Mouse (Mus musculus) lung, embryonic 16.5 days (tissue): Measurements from ENCODE around the gene Mgarp. TPM values are rescaled to one million over a fixed set of nuclear protein-coding genes. Genes with fewer than 3 reads are reported as not detected.

Experiments used
- ATAC-seq: fragments of 200-750 bp; cut with Nextera tagmentation; 2 replicates; pipeline ENCODE4 v1.8.0; 2017; ENCODE audit warnings: low read depth, mild to moderate bottlenecking, moderate library complexity
- H3K27ac ChIP-seq: fragments of 300-500 bp; sonication (generic); 2 replicates; pipeline ENCODE4 v1.5.1; 2014; ENCODE audit warnings: mild to moderate bottlenecking, control low read depth, low read length
- H3K27me3 ChIP-seq: fragments of 300-500 bp; sonication (generic); 2 replicates; pipeline ENCODE4 v1.6.1; 2014; ENCODE audit warnings: low read depth, low read length, mixed read lengths; ENCODE audit not compliant: control insufficient read depth, insufficient read depth
- H3K36me3 ChIP-seq: fragments of 300-500 bp; sonication (generic); 2 replicates; pipeline ENCODE4 v1.6.1; 2014; ENCODE audit warnings: low read length; ENCODE audit not compliant: control insufficient read depth, insufficient read depth
- H3K4me1 ChIP-seq: fragments of 300-500 bp; sonication (generic); replicated peaks from 2 replicates; pipeline ENCODE4 v1.6.1; 2014; ENCODE audit warnings: low read length, mixed read lengths; ENCODE audit not compliant: control insufficient read depth, insufficient read depth
- H3K4me2 ChIP-seq: fragments of 300-500 bp; sonication (generic); 2 replicates; pipeline ENCODE4 v1.6.1; 2014; ENCODE audit warnings: low read depth, low read length, control low read depth
- H3K4me3 ChIP-seq: fragments of 300-500 bp; sonication (generic); 2 replicates; pipeline ENCODE4 v1.5.1; 2014; ENCODE audit warnings: mild to moderate bottlenecking, low read length, control low read depth
- H3K9ac ChIP-seq: fragments of 300-500 bp; sonication (generic); 2 replicates; pipeline ENCODE4 v1.6.1; 2014; ENCODE audit warnings: low read length, control low read depth
- H3K9me3 ChIP-seq: fragments of 300-500 bp; sonication (generic); 2 replicates; pipeline ENCODE4 v1.6.1; 2016; ENCODE audit warnings: low read length; ENCODE audit not compliant: control insufficient read depth
- WGBS: fragments of 180-500 bp; shearing (Covaris S2); extraction: QIAGEN DNeasy Blood & Tissue Kit; methylation state at CpG from one replicate; pipeline ENCODE4 v1.1.7; 2014; 5-methylcytosine and 5-hydroxymethylcytosine counted together
- polyA plus RNA-seq: library from polyadenylated mRNA; unstranded; fragments of >200 nt; fragmentation: Nextera tagmentation; extraction: Ambion mirVana; gene quantifications from 2 replicates; pipeline ENCODE4 v1.2.1, GENCODE M21; 2015

Mgarp gene
- polyA plus RNA-seq, 1 experiment from 2014 or later: 1.9 TPM

DNA sequence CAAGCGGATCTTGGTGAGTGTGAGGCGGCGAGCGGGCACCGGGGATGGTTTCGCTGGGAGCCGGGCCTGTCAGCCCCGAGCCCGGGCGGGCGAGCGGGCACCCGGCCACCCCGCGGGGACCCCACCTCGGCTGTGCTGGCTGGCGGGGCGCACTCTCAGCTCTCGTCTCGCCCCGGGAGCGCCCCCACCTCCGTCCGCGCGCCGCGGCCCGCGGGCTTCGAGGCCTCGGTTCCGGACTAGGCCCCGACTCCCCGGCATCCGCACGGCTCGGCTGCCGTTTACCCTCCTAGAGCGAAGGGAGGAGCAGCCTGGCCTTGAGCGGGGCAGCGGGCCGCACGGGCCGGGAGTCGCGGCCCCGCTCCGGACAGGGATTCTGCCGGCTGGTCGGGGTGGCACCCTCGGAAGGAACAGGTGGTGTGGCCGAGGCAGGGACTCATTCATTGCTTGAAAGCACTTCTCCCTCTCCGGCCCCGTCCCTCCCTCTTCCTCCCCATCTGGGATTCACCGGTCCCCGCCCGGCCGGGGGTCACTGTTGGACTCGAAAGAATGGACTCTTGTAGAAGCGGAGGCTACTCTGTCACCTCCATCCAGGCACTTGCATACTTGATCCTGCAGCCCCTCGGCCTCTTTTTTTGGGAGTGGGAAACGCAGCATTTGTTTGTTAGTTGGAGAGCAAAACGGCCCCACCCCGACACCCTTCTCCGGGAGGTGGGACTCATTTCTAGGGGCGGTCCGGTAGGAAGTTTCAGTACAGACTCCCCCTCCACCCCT, 20.0 kb upstream of the Mgarp start:
- Histone ChIP-seq H3K27me3 (no peaks in the 10 kb centered on the region), H3K27ac (peak overlapping the region; percentile 91), H3K4me3 (peak overlapping the region; percentile 99), H3K36me3 (0 out of 2 replicates have a peak, but pooled peaks cover 2% of the 10 kb centered on the region), H3K4me2 (peak overlapping the region; percentile 85), H3K9me3 (no peaks in the 10 kb centered on the region), H3K9ac (peak overlapping the region; percentile 98), H3K4me1 (peaks cover 19% of the 10 kb centered on the region)
- under 1% methylated on average over 68 of the region's 68 CpGs for WGBS
- ATAC-seq: peak; percentile 53

- peak overlapping the region; percentile 98 for H3K9ac ChIP-seq
- 0 out of 2 replicates have a peak, but pooled peaks cover 2% of the 10 kb centered on the region for H3K36me3 ChIP-seq
- peak overlapping the region; percentile 99 for H3K4me3 ChIP-seq
- H3K4me2 ChIP-seq: peak overlapping the region; percentile 85; the same call in 1 of the 2 replicates
- H3K9me3 ChIP-seq: no peaks in the 10 kb centered on the region
- no peaks in the 10 kb centered on the region for H3K27me3 ChIP-seq
- peaks cover 19% of the 10 kb centered on the region for H3K4me1 ChIP-seq
- H3K27ac ChIP-seq: peak overlapping the region; percentile 91
- WGBS: under 1% methylated on average over 29 of the region's 30 CpGs
- ATAC-seq: peak; percentile 70
Measured at GRCm38 (mm10) chr3:51416073-51416363, 19.5 kb upstream of the Mgarp start.

- Histone ChIP-seq H3K4me2 (peak within 1 kb of the TSS; percentile 92), H3K4me3 (peak within 1 kb of the TSS; percentile 99), H3K9ac (peak within 1 kb of the TSS; percentile 98), H3K27ac (peak within 1 kb of the TSS; percentile 91), H3K36me3 (0 out of 2 replicates have a peak, but pooled peaks cover 2% of the 10 kb centered on the region), H3K27me3 (no peaks in the 10 kb centered on the region), H3K4me1 (peaks cover 19% of the 10 kb centered on the region), H3K9me3 (no peaks in the 10 kb centered on the region)
- ATAC-seq: peak; percentile 94
- WGBS: 3% methylated on average over 43 of the region's 43 CpGs
Measured at GRCm38 (mm10) chr3:51415098-51416072, 18.8 kb upstream of the Mgarp start, which contains the start of gene Naa15. TSS of gene Naa15 (plus strand) at chr3:51415148.

DNA sequence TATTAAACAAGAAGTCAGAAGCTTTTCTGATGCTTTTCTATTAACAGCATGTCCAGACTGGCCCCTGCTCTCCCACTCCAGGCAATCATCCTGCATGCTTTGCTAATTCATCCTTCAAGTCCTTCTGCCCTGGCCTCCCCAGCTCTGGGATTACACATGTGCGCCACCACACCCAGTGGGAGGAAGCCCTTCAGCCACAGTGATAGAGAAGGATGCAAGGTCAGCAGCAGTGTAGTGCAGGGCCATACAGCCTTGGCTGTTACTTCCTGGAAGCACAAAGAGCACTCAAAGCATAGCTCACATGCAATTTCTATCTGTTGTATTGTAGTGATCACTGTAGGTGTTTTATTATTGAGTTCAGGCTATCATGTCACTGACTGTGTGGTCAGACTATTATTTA, 16.7 kb upstream of the Mgarp start:
- no peaks in the 10 kb centered on the region for H3K27me3 ChIP-seq
- H3K4me2 ChIP-seq: no peak overlapping the region
- ATAC-seq: no peak
- no peaks in the 10 kb centered on the region for H3K9me3 ChIP-seq
- H3K4me1 ChIP-seq: peaks cover 16% of the 10 kb centered on the region
- 86% methylated on average over 1 of the region's 1 CpGs for WGBS
- H3K36me3 ChIP-seq: no peaks in the 10 kb centered on the region
- no peak overlapping the region for H3K9ac ChIP-seq
- H3K27ac ChIP-seq: no peak overlapping the region
- H3K4me3 ChIP-seq: no peak overlapping the region

- peaks cover 15% of the 10 kb centered on the region for H3K4me1 ChIP-seq
- ATAC-seq: no peak
- H3K4me2 ChIP-seq: no peak overlapping the region
- no peak overlapping the region for H3K4me3 ChIP-seq
- H3K27ac ChIP-seq: no peak overlapping the region
- 85% methylated on average over 7 of the region's 7 CpGs for WGBS
- H3K9me3 ChIP-seq: no peaks in the 10 kb centered on the region
- H3K36me3 ChIP-seq: no peaks in the 10 kb centered on the region
- no peak overlapping the region for H3K9ac ChIP-seq
- no peaks in the 10 kb centered on the region for H3K27me3 ChIP-seq
Measured at GRCm38 (mm10) chr3:51412457-51412856, 15.9 kb upstream of the Mgarp start.

GRCm38 (mm10) chr3:51408561-51409183, 12.1 kb upstream of the Mgarp start, which contains the start of gene Ndufc1:
TSS of gene Ndufc1 (minus strand) at chr3:51408988.
- WGBS: under 1% methylated on average over 38 of the region's 40 CpGs
- peak; percentile 96 for ATAC-seq
- no peaks in the 10 kb centered on the region for H3K9me3 ChIP-seq
- no peaks in the 10 kb centered on the region for H3K27me3 ChIP-seq
- peaks cover 10% of the 10 kb centered on the region for H3K4me1 ChIP-seq
- H3K36me3 ChIP-seq: peaks cover 13% of the 10 kb centered on the region
- peak within 1 kb of the TSS; percentile 79 for H3K4me2 ChIP-seq
- H3K27ac ChIP-seq: peak within 1 kb of the TSS; percentile 93
- H3K9ac ChIP-seq: peak within 1 kb of the TSS; percentile 97
- H3K4me3 ChIP-seq: peak within 1 kb of the TSS; percentile 98

DNA sequence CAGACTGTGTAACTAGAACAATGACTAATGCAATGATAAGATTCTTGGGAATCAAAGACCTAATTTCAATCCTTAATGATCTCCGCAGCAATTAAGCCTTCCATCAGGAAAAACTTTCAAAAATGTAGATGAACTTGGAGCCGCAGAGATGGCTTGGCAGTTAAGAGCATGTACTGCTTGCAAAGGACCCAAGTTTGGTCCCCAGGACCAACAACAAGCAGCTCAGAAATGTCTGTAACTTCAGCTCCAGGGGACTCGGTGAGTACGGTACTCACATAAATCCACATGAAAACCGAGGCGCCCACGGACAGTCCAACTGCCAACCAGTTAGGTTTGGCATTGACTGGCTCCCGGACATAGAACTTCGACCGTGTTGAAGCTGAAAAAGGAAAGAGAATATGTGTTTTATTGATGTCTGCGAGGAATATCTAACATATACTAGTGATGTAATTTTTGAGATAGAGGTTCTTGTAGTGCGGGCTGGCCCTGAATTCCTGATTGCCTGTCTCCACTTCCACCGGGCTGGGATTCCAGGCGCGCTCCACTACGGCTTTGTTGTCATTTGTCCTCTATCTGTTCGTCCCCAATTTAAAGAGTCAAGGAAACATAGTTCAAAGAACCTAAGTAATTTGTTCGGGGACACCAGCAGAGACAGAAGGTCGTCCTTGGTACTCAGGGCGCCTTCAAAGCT, 11.5 kb upstream of the Mgarp start:
- Histone ChIP-seq H3K36me3 (peaks cover 13% of the 10 kb centered on the region), H3K9ac (peak overlapping the region; percentile 97), H3K4me2 (peak overlapping the region; percentile 79), H3K9me3 (no peaks in the 10 kb centered on the region), H3K27ac (peak overlapping the region; percentile 93), H3K4me3 (peak overlapping the region; percentile 98), H3K27me3 (no peaks in the 10 kb centered on the region), H3K4me1 (peaks cover 10% of the 10 kb centered on the region)
- 17% methylated on average over 20 of the region's 20 CpGs for WGBS
- ATAC-seq: no peak

DNA sequence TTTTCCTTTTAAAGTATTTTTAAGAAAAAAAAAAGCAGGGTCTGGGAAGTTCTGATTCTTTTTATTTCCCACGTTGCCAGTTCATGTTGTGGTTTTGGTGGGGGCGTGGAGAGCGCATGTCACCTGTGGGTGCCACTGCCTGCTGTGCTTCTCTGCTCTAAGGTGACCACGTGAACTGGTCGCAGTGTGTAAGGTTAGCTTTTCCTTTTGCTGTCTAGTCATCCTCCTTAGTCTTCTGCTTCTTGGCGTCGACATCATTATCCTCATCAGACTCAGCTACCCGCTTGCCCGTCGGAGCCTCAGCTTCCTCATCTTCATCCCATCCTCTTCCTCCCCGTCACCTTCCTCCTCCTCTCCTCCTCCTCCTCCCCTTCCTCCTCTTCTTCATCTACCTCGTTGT, 6.1 kb upstream of the Mgarp start:
- Histone ChIP-seq H3K4me3 (no peak overlapping the region), H3K4me1 (peaks cover 2% of the 10 kb centered on the region), H3K27ac (no peak overlapping the region), H3K4me2 (no peak overlapping the region), H3K36me3 (peaks cover 13% of the 10 kb centered on the region), H3K9ac (no peak overlapping the region), H3K9me3 (no peaks in the 10 kb centered on the region), H3K27me3 (peaks cover under 1% of the 10 kb centered on the region; the same call in 1 of the 2 replicates)
- ATAC-seq: no peak
- 91% methylated on average over 12 of the region's 12 CpGs for WGBS
